Mouse (Mus musculus) bone marrow, adult 2 months (tissue): ENCODE data around the gene Dnase1.

Experiments
- CTCF ChIP-seq: fragments of 200-500 bp; IDR thresholded peaks from 2 replicates; pipeline ENCODE4 v1.5.1; 2011; ENCODE audit warnings: low read length, control low read depth; ENCODE audit not compliant: control insufficient read depth, insufficient read depth
- POLR2A ChIP-seq: fragments of 200-500 bp; IDR thresholded peaks from 2 replicates; pipeline ENCODE4 v1.6.1; 2011; ENCODE audit warnings: low read depth, mild to moderate bottlenecking, control low read depth, low read length, borderline replicate concordance; ENCODE audit not compliant: control insufficient read depth

DNA sequence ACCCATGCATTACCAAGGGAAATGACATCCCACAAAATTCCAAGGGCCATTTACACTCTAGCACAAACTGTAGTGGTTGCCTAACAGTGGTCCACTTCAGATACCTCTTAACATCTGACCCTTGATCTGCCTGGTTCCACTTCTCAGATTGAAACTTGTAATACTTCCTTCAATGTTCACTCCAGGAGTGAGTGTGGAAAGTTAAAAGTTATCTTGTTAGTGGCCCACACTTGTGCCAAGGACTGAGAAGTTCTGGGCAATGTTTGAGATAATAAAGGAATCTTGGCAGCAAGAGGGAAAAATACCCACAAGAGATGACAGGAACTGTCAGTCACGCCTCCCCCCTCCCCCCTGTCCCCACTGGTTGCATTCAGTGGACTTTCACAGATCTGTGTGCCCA is 42.9 kb downstream of the Dnase1 start:
- TF ChIP-seq CTCF, result no peak
- TF ChIP-seq POLR2A, result no peak
